Mouse (Mus musculus) forebrain, embryonic 12.5 days (tissue): ENCODE measurements around the gene Pigk. TPM values are rescaled to one million over a fixed set of nuclear protein-coding genes. Genes with fewer than 3 reads are reported as not detected.

Source experiments
- ATAC-seq: fragments of 200-750 bp; cut with Nextera tagmentation; 2 replicates; pipeline ENCODE4 v1.8.0; 2017; ENCODE audit warnings: moderate TSS enrichment; ENCODE audit not compliant: low FRiP score
- H3K27ac ChIP-seq: fragments of 300-500 bp; sonication (generic); 2 replicates; pipeline ENCODE4 v1.5.1; 2016; ENCODE audit warnings: mild to moderate bottlenecking
- H3K27me3 ChIP-seq: fragments of 300-500 bp; sonication (generic); 2 replicates; pipeline ENCODE4 v1.6.1; 2016; ENCODE audit warnings: mild to moderate bottlenecking
- H3K36me3 ChIP-seq: fragments of 300-500 bp; sonication (generic); replicated peaks from 2 replicates; pipeline ENCODE4 v1.6.1; 2016; ENCODE audit warnings: mild to moderate bottlenecking
- H3K4me1 ChIP-seq: fragments of 300-500 bp; sonication (generic); 2 replicates; pipeline ENCODE4 v1.6.1; 2016
- H3K4me2 ChIP-seq: fragments of 300-500 bp; sonication (generic); 2 replicates; pipeline ENCODE4 v1.6.1; 2016; ENCODE audit warnings: mild to moderate bottlenecking, moderate library complexity
- H3K4me3 ChIP-seq: fragments of 300-500 bp; sonication (generic); replicated peaks from 2 replicates; pipeline ENCODE4 v1.5.1; 2016; ENCODE audit warnings: mild to moderate bottlenecking
- H3K9ac ChIP-seq: fragments of 300-500 bp; sonication (generic); 2 replicates; pipeline ENCODE4 v1.6.1; 2016; ENCODE audit warnings: mild to moderate bottlenecking
- H3K9me3 ChIP-seq: fragments of 300-500 bp; sonication (generic); 2 replicates; pipeline ENCODE4 v1.6.1; 2016
- WGBS: fragments of 180-500 bp; shearing (Covaris S2); methylation state at CpG from one replicate; pipeline ENCODE4 v1.1.7; 2016; 5-methylcytosine and 5-hydroxymethylcytosine counted together
- polyA plus RNA-seq: library from polyadenylated mRNA; unstranded; fragments of >200 nt; fragmentation: Nextera tagmentation; extraction: Ambion mirVana; gene quantifications from 2 replicates; pipeline ENCODE4 v1.2.1, GENCODE M21; 2016

The Pigk gene
- polyA plus RNA-seq, 1 experiment from 2014 or later = 32.5 TPM

DNA sequence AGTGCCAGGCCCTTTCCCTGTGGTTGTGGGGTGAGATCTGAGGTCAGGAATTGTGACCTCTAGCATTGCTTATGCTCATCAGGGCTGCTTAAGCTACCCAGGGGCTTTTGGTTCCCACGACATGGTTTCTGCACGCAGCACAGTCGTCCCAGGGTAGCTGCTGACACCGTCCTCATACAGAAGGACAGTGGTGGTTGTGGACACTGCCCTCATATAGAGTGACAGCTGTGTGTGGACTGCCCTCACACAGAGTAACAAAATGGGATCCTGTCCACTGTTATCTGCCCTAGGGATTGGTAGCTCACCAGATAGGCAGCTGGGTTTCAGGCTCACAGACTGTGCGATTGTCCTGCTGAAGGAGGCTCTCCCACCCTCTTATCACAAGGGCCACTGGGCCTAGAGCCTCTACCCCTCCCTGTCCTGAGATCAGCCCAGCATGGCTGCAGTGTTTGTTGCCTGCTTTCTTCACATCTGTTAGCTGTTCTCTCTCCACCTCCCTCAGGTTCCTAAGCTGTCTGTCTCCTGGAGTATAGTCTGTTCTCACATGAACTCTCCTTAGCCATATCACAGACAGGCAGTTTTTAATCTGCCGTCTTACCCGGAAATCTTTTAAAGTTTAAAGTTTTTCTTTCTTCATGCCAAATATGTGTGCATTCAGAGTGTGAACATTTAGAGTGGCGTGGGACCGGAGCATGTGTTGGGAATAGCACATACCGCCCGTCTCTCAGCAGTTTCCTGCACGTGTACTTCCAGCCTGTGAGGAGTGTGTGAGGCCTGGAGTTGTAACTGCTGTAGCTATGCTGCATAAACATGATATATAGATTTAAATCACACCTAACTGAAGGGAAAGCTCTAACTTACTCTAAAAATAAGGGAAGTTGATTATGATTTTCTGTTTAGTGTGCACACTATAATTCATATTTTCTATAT, 43.8 kb downstream of the Pigk start:
- Histone ChIP-seq H3K4me1 (peaks cover 23% of the 10 kb centered on the region), H3K36me3 (no peaks in the 10 kb centered on the region), H3K9ac (no peak overlapping the region), H3K4me2 (no peak overlapping the region), H3K9me3 (no peaks in the 10 kb centered on the region; the same call in 1 of the 2 replicates), H3K27me3 (no peaks in the 10 kb centered on the region), H3K4me3 (no peak overlapping the region), H3K27ac (peak overlapping the region; percentile 37)
- 87% methylated on average over 12 of the region's 12 CpGs for WGBS
- ATAC-seq = 0 out of 2 replicates have a peak, but pooled peaks have one; percentile 5

DNA sequence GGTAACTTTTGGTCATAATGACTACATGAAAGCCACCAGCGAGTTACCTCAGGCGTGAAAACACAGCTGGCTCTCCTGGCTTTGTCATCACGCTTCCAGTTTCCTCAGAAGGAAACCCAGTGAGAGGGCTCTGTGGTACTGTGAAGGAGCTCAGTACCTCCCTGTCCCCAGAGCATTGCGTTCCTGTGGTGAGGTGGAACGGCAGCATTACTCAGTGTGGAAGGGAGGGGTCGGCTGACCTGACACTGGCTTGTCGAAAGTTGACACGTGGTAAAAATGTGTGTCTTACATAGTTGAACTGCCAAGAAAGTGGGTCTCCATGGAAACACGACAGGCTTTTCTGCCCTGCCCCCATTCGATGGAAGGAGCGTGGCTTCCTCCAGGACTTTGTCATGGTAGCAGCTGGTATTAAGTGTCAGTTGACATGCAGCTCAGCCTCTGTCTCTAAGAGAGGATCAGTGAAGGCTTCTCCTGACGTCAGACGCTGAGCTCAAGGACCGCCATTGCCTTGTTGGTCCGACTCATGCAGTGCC, 44.7 kb downstream of the Pigk start:
- Histone ChIP-seq H3K4me3 (no peak overlapping the region), H3K4me2 (no peak overlapping the region), H3K9ac (no peak overlapping the region), H3K36me3 (no peaks in the 10 kb centered on the region), H3K27ac (no peak overlapping the region), H3K9me3 (no peaks in the 10 kb centered on the region), H3K27me3 (no peaks in the 10 kb centered on the region), H3K4me1 (peaks cover 25% of the 10 kb centered on the region)
- 70% methylated on average over 15 of the region's 15 CpGs for WGBS
- 0 out of 2 replicates have a peak, but pooled peaks have one; percentile 15 for ATAC-seq

DNA sequence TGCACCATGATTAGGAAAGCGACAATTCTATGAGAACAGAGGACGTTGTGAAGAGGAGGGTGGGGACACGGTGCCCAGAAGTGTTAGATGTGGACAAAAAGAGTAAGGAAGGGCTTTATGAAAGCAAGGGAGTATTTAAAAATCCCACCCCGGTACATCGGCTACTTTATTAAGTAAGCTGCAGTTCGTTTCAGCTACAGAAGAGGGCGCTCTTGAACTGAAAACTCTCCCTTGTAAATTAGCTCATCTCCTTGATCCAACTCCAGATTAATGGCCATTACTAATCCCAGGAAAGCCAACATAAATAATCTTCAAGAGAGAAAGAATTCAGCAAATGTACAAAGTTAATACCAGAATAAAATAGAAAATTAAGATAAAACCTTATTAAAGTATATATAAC, 47.2 kb downstream of the Pigk start:
- peaks cover 37% of the 10 kb centered on the region for H3K4me1 ChIP-seq
- H3K36me3 ChIP-seq = no peaks in the 10 kb centered on the region
- no peaks in the 10 kb centered on the region for H3K9me3 ChIP-seq
- no peak overlapping the region for H3K27ac ChIP-seq
- no peaks in the 10 kb centered on the region for H3K27me3 ChIP-seq
- H3K4me3 ChIP-seq = no peak overlapping the region
- ATAC-seq = no peak
- no peak overlapping the region for H3K9ac ChIP-seq
- 14% methylated on average over 7 of the region's 7 CpGs for WGBS
- no peak overlapping the region for H3K4me2 ChIP-seq

DNA sequence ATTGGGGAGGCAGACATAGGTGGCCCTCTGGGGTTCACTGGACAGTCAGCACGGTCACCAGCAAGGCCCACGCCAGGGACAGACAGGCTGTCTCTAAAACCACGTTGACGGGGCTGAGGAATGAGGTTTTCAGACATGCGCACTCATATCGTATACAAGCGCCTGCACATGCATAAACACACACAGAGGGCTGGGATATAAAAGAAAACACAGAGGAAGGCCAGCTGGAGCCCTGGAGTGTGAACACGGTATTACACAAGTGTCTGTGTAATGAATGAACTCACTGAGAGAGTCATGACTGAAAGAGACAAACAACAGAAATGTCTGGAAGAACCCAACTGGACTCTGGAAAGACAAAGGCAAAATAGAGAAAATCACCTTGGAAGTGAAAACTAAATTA, 47.8 kb downstream of the Pigk start:
- H3K4me3 ChIP-seq = no peak overlapping the region
- no peak overlapping the region for H3K27ac ChIP-seq
- H3K4me2 ChIP-seq = no peak overlapping the region
- H3K4me1 ChIP-seq = peaks cover 37% of the 10 kb centered on the region
- H3K9me3 ChIP-seq = no peaks in the 10 kb centered on the region
- H3K36me3 ChIP-seq = no peaks in the 10 kb centered on the region
- WGBS = 90% methylated on average over 8 of the region's 8 CpGs
- no peaks in the 10 kb centered on the region for H3K27me3 ChIP-seq
- ATAC-seq = no peak
- H3K9ac ChIP-seq = no peak overlapping the region

DNA sequence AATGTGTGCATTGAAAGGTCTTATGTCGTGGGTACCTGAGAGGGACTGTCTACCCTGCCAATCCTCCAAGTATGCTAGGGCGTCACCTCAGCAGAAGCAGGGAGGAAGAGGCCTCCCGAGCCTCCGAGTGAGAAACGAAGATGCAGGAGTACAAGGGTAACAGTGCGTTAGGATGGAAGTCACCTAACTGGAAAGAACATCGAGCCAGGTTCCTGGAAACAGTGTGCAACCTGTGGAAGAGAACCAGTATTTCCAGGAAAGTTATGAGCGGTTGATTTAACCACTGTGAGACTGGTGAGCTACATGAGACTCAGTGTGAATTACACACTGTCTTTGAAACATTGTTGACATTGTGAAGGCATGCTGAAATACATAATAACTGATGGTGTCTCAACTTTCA, 48.4 kb downstream of the Pigk start:
- H3K9me3 ChIP-seq = no peaks in the 10 kb centered on the region
- WGBS = 92% methylated on average over 8 of the region's 8 CpGs
- H3K4me2 ChIP-seq = no peak overlapping the region
- no peak overlapping the region for H3K9ac ChIP-seq
- no peak overlapping the region for H3K27ac ChIP-seq
- no peak for ATAC-seq
- no peaks in the 10 kb centered on the region for H3K27me3 ChIP-seq
- peaks cover 31% of the 10 kb centered on the region for H3K4me1 ChIP-seq
- no peak overlapping the region for H3K4me3 ChIP-seq
- H3K36me3 ChIP-seq = no peaks in the 10 kb centered on the region

DNA sequence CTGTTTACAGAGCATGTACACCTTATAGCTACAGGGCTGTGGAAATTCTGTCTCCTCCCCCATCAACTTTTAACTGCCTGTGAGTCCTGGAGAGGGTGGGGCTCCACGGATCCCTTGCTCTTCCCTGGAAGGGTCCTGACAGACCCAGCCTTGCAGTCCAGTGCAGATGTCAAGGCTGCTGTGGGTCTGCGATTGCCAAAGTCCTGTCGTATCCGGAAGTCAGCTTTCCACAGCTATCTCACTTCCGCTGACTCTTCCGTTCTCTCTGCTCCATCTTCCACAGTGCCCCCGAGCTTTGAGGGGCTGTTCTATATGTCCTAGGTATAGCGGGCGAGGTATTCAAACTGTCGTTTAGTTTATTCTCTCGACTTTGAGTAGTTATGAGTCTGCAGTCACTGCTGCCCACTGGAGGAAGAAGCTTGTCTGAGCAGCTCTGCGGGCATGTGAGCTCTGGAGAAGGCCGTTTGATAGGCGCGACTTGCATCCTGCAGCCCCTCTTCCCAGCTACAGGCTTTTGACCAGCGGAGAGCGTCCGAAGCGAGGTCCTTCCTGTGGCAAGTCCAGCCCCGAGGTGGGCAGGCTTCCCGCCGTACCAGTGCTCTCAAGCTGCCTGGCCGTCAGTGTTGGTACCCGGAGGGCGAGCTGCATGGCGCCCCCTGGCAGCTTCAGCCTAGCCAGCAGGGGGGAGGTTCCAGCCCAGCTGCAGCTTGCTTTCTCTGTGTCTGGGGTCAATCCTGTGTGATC, 49.4 kb downstream of the Pigk start:
- peaks cover 24% of the 10 kb centered on the region for H3K4me1 ChIP-seq
- H3K4me2 ChIP-seq = peak overlapping the region; percentile 31
- no peaks in the 10 kb centered on the region for H3K9me3 ChIP-seq
- no peak overlapping the region for H3K27ac ChIP-seq
- ATAC-seq = peak; percentile 40; the same call in 1 of the 2 replicates
- no peaks in the 10 kb centered on the region for H3K27me3 ChIP-seq
- no peak overlapping the region for H3K9ac ChIP-seq
- H3K4me3 ChIP-seq = no peak overlapping the region
- 44% methylated on average over 26 of the region's 26 CpGs for WGBS
- no peaks in the 10 kb centered on the region for H3K36me3 ChIP-seq

DNA sequence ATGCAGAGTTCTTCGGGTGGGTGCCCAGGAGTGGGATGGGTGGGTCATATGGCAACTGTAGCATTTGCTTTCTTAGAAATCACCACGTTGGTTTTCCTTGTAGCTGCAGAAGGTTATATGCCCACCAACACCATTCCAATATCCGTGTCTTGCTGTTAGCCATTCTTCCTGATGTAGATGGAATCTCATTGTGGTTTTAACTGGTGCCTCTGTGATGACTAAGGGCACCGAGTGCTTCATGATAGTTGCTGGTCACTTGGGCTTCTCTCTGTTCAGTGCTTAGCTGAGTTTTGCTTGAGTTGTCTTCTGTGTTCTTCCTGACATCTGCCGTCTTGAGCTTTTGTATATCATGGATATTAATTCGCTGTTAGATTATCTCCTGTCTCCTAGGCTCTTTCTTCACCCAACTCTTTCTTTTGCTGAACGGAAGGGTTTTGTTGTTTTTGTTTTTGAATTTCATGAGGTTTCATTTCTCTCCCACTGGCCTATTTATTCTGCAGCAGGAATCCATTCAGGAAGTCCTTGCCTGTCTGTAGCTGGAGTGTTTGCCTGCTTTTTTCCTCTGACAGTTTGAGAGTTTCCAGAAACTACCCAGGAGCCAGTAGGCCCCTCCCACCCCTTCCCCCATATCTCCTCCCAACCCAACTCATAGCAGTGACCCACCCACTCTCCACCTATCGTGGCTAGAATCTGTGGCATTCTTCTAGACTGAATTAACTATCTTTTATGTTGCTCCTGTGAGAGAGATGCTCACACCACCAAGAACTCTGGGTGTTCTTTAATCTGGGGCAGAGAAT, 50.8 kb downstream of the Pigk start:
- H3K4me2 ChIP-seq = no peak overlapping the region
- no peaks in the 10 kb centered on the region for H3K27me3 ChIP-seq
- ATAC-seq = no peak
- H3K4me3 ChIP-seq = no peak overlapping the region
- 68% methylated on average over 8 of the region's 8 CpGs for WGBS
- no peak overlapping the region for H3K9ac ChIP-seq
- H3K27ac ChIP-seq = peak overlapping the region; percentile 15; the same call in 1 of the 2 replicates
- no peaks in the 10 kb centered on the region for H3K9me3 ChIP-seq
- peaks cover 15% of the 10 kb centered on the region for H3K4me1 ChIP-seq
- H3K36me3 ChIP-seq = peaks cover 4% of the 10 kb centered on the region; the same call in 1 of the 2 replicates

DNA sequence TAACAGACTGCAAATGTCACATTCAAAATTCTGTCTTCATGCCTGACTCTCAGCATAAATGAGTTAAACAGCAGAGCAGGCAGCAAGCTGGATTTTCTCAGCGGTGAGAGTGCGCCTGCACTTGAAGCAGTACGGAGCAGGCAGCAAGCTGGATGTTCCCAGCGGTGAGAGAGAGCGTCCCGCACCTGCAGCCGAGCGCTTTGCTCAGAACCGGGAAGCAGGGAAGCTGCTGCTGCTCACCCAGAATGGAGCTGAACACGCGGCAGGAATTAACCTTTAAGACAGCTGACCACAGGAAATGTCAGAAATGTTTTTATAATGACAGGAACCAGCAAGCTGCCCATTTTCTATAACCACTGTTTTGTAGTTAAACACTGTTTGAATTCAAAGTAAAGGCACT, 53.6 kb downstream of the Pigk start:
- ATAC-seq = no peak
- peaks cover 4% of the 10 kb centered on the region; the same call in 1 of the 2 replicates for H3K36me3 ChIP-seq
- peaks cover 15% of the 10 kb centered on the region for H3K4me1 ChIP-seq
- H3K4me3 ChIP-seq = no peak overlapping the region
- H3K27me3 ChIP-seq = no peaks in the 10 kb centered on the region
- H3K9ac ChIP-seq = no peak overlapping the region
- no peak overlapping the region for H3K4me2 ChIP-seq
- H3K9me3 ChIP-seq = no peaks in the 10 kb centered on the region
- no peak overlapping the region for H3K27ac ChIP-seq
- WGBS = 81% methylated on average over 11 of the region's 11 CpGs

DNA sequence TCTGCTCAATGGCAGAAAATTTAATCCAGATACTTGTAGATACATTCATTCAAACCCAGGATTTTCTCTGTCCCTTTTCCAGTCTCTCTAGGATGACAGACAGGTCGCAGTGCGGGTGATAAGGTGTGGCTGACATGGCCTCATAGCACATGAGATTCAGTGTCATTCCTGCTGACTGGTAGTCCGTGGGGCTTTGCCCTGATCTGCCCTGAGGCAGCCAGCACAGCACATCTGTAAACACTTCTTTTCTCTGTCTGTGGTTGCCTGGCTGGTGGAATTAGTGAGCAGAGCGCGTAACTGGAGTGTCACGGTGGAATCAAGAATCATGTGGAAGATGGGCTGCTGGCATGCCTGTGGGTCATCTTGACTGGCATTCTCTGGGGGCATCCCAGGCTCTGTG, 56.2 kb downstream of the Pigk start:
- 86% methylated on average over 6 of the region's 6 CpGs for WGBS
- no peak for ATAC-seq
- no peaks in the 10 kb centered on the region for H3K27me3 ChIP-seq

DNA sequence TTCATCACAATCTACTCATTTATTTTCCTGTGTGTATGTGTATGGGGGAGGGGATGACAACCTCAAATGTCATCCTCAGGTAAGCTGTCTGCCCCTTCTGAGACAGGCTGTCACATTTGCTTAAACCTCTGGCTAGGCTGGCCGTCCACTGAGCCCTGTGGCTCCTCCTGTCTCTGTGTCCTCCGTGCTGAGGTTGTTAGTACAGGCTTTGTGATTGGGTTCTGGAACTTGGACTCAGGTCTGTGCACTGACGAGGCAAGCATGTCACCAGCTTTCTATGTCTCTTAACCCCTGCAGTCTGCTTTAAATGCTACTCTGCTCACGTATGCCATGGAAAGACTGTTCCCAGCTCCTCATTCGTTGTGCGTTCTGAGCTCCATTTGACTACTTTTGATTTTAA, 62.5 kb downstream of the Pigk start:
- 79% methylated on average over 6 of the region's 6 CpGs for WGBS
- Histone ChIP-seq H3K36me3 (no peaks in the 10 kb centered on the region), H3K4me1 (no peaks in the 10 kb centered on the region), H3K27ac (no peak overlapping the region), H3K4me2 (no peak overlapping the region), H3K9ac (no peak overlapping the region), H3K4me3 (no peak overlapping the region), H3K27me3 (no peaks in the 10 kb centered on the region), H3K9me3 (no peaks in the 10 kb centered on the region)
- ATAC-seq = no peak

More for the DNA sequence above, 56.2 kb downstream of the Pigk start:
- Histone ChIP-seq H3K4me2 (no peak overlapping the region), H3K4me3 (no peak overlapping the region), H3K9me3 (no peaks in the 10 kb centered on the region), H3K9ac (no peak overlapping the region), H3K4me1 (peaks cover 1% of the 10 kb centered on the region), H3K36me3 (peaks cover 4% of the 10 kb centered on the region; the same call in 1 of the 2 replicates), H3K27ac (no peak overlapping the region)

DNA sequence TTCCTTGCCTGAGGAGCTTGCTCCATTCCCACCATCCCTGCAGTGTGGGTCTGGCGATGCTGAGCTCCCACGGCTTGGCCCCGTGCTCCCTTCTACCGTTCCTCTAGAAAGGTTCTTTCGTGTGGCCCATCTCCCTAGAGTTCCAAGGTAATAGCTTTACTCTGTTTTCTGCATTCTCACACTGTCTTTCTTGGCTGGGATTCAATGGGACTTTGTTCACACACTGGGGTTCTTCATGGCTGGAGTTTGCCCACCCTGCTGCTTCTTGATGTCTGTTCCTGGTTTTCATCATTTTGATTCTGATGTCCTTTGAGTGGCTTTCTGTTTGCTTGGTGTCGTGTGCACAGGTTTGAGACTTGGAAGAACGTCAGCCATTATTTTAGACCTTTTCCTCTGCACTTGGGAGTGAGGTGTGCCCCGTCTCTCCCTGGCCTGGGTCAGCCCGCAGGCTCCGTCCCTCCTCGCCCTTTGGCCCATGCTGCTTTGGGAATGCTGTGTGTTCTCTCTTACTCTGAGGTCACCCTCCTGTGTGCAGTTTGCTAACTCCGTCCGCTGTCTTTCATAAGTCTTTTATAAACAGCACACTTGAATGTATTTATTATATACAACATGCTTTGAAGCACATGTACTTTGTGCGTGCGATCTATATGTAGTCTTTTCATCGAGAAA, 63.1 kb downstream of the Pigk start:
- Histone ChIP-seq H3K4me1 (no peaks in the 10 kb centered on the region), H3K9me3 (no peaks in the 10 kb centered on the region), H3K27ac (no peak overlapping the region), H3K27me3 (no peaks in the 10 kb centered on the region), H3K4me3 (no peak overlapping the region), H3K9ac (no peak overlapping the region), H3K36me3 (no peaks in the 10 kb centered on the region), H3K4me2 (no peak overlapping the region)
- no peak for ATAC-seq
- 85% methylated on average over 16 of the region's 16 CpGs for WGBS
